Mouse (Mus musculus): ENCODE measurements around the gene Sugp1. TPM values are rescaled to one million over a fixed set of nuclear protein-coding genes. Genes with fewer than 3 reads are reported as not detected.

The Sugp1 gene
- polyA plus RNA-seq (2012), result 48.9 and 53.3 TPM in 2 replicates

DNA sequence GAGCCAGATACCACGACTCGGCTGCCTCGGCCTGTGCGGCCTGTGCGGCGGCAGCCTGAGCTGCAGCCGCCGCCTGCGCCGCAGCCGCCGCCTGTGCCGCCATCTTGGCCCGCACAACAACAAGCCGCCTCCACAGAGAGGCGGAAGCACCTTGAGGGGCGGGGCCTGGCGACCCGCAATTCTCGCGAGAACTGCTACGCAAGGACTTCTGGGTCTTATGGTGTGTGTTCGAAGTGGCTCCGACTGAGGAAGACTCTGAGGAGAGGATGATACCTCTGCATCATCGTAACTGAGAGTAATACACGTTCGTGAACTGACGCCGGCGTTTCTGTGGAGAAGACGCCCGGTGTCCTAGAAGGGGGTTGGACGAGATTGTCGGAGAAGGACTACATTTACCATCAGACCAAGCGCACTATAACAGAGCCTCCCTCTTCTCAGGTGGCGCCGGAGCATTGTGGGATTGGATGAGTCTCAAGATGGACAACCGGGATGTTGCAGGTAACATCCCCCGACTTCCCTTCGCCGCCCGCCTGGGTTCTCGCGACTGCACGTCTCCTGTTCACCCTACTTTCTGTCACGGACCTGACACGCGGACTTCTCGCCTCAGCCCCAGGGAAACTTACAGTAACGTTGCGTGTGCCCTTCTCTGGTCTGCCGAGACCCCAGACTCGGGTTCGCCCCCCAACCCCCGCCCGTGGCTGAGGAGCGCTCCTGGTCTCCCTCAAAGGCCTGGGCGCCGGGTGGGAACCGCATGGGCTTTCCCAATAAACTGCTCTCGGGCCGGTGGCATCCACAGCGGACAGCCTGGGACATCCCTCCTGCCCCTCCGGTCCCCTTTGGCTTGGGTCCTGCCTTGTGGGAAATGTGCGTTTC is at the start of gene Sugp1, which contains the start of gene Mau2:
Gene Sugp1 (plus strand): TSS at position 231 of the 873 bp plus-strand sequence.
Gene Mau2 (minus strand): TSS at position 152 of the 873 bp plus-strand sequence.
- no peak for TF ChIP-seq GATA1 (IDR thresholded peaks at IDR 0.05; ENCODE audit: low read length)

DNA sequence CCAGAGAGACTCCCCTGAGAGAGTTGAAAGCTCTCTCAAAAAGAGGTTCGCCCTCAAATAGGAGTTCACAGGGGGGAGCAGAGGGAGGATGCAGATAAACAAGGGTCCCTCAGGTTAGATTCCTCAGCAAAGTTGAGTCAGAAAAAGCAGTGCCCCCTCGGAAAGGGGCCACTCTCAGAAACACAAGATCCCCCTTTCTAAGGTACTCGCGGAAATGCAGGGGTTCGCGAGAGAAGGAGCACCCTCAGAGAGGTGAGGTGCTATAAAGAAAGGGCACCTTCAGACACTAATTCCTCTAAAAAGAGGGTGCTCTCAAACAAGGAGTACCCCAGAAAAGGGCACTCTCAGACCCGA is 47.2 kb upstream of the Sugp1 start:
- no peak for TF ChIP-seq GATA1 (IDR thresholded peaks at IDR 0.05; ENCODE audit: low read length)

DNA sequence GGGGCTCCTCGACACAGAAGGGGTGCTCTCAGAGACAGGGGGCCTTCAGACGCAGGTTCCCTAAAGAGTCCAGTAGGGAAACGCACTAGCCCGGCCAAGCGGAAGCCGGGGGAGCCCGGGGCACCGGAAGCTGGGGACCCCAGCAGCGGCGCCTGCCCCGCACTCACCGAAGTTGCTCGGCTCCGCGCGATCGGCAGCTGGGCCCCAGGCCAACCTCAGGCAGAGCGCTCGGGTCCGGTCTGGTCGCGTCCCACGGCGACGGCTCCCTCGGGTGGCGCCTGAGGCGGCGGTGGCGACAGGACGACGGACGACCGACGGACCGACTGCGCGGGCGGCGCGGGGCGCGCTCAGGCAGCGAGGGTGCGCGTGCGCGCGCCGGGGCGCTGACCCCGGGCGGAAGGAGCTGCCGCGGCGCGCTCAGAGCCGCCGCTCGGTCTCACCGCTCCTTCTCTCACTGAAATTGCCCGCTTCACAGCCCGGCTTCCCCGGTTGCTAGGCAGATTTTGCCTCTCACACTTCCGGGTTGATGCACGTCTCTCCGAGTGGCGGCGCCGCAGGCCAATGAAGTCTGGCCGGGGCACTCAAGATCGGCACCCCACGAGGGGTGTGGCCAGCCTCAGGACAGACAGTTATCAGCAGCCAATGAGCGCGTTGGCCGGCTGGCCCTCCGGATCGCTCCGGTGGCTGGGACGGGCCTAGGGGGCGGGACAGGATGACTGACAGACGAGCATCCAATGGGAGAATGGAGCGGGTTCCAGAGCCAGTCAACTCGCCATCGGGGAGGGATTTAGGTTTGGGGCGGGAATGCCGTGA is 46.6 kb upstream of the Sugp1 start, which contains the start of gene Gatad2a:
Gene Gatad2a (minus strand): TSS at position 609 of the 813 bp plus-strand sequence.
- no peak for TF ChIP-seq GATA1 (IDR thresholded peaks at IDR 0.05; ENCODE audit: low read length)

DNA sequence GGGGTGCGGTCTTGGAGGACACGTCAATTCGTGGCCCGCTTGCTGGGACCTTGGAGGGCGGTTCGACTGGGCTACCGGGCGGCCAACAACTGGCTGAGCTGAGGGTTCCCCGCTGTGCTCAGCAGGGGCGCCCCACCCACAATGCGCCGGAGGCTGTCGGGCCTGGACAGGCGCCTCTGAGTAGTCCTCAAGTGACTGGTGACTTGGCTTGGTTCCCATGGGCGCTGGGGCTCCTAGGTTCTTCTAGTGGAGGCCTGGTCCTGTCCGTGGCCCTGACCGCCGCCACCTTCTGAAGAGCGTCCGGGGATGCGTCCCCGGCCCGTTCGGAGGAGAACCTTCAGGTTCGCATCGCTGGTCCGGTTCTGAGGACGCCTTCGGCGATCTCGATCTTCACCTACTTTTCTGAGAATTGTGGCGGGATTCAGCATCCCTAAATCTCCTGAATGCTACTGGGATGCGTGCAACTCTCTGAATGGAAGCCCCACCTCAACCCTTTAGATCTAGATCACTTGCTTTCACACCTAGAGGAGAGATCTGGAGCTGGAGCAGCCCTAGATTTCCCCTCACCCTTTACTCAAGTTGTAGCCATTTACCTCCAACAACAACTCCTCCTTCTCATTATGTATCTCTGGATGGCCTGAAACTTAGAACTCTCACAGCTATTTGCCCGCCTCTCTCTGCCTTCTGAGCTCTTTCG is 45.9 kb upstream of the Sugp1 start:
- TF ChIP-seq GATA1 (IDR thresholded peaks at IDR 0.05; ENCODE audit: low read length), result no peak

DNA sequence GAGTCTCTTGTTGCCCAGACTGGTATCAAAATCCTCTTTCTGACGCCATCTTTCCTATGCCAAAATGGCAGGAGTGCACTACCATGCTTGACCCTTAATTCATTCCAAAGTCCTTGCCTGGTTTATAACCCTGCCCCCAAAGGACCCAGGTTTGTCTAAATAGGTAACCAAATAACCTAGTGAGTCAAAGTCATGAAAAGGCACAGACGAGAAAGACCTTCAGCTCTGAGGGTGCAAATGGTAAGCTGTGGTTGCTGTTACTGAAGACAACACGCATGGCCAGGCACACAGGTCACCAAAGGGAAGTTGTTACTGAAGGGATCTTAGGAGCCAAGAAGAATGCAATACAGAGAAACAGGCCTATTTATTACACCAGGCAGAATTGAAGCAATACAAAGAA is 43.9 kb upstream of the Sugp1 start:
- no peak for TF ChIP-seq GATA1 (IDR thresholded peaks at IDR 0.05; ENCODE audit: low read length)

DNA sequence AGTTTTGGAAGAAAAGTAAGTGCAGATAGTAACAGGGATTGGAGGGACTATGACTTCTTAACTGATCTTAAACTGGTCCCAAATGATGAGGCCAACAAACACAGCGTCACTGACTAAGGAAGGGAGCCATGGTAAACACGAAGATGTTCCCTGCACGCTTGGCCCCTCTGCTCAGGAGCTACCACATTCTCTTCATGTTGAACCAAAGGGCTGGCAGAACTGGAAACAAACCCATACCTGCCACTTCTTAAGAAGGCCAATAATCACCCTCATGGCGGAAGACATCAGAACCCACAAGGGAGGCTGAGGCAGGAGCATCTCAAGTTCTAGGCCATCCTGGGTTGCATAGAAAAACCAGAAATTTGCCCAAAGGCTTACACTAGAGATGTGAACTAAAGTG is 43.4 kb upstream of the Sugp1 start:
- no peak for TF ChIP-seq GATA1 (IDR thresholded peaks at IDR 0.05; ENCODE audit: low read length)

DNA sequence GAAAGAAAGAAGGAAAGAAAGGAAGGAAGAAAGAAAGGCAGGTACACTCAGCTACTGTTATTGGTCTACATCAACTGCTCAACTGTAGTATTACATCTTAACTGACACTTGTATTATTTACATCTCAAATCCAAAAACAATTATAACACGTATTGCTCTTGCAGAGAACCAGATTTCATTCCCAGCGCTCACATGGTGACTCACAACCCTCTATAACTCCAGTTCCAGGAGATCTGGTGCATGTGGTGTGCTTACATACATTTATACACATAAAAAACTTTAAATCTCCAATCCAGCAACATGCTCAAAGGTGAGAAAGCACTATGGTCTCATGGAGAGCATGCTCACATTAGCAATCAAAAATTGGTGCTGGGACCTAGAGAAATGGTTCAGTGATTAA is 42.4 kb upstream of the Sugp1 start:
- TF ChIP-seq GATA1 (IDR thresholded peaks at IDR 0.05; ENCODE audit: low read length), result no peak

DNA sequence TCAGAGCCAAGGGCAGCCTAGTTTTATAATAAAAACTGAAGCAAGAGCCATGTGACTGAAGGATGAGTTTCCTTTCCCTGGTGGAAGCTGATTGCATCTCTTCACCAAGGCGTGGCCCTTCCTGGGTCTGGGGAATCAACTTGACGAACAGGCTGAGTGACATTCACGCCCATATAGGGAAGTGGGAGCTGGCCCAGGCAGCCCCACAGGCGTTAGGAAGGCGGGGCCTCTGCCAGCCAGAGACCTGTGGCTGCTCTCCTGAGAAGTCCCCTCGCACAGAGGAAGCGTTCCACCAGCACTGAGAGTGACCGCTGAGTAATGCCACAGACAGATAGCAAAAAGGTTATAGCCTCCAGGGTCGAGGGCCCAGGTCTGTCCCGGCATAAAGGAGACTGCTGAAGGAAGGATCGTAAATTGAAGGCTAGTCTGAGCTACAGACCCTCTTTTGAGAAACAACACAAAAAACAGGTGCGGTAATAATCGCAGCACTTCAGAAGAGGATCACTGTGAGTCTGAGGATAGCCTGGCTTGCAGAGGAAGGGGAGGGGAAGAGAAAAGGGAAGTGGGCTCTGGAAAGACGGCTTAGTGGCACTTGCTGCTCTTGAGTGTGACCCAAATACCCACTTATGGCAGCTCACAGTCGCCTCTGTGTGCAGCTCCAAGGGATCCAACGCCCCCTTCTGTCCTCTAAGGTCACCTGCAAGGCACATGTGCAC is 41.3 kb upstream of the Sugp1 start:
- TF ChIP-seq GATA1 (IDR thresholded peaks at IDR 0.05; ENCODE audit: low read length), result no peak

DNA sequence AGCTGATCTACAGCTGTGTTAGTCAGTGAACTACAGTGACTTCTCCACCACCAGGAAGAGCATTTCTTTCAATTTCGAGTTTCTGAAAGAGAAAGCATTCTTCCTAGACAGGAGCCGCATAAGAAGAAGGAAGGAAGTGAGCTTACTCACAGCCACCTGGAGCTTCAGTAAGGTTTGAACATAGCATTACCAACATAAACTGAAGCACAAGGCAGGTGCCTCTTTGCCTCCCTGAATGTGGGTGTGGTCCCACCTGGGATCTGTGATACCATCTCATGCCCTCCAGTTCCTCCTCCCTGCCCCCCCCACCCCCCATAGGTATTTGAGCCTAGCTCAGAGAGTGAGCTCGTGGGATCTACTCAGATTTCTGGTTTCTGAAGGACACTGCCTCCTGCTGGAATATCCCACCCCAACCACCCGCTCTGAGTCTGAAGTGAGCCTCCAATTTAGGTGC is 39.4 kb upstream of the Sugp1 start:
- no peak for TF ChIP-seq GATA1 (IDR thresholded peaks at IDR 0.05; ENCODE audit: low read length)

DNA sequence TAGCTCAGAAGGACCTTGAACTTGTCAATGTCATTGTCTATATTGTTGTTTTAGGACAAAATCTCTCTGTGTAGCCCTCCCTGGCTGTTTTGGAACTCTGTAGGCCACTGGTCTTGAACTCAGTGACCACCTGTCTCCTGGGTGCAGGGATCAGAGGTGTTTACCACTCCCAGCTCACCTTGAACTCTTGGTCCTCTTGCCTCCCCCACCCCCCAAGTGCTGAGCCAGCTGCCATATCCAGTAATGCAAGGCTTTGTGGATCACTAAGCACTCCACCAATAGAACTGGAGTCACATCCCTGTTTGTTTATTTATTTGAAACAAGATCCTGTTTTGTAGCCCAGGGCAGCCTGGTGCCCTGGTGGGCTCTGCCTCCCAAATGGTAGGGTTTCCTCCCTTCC is 38.3 kb upstream of the Sugp1 start:
- no peak for TF ChIP-seq GATA1 (IDR thresholded peaks at IDR 0.05; ENCODE audit: low read length)

DNA sequence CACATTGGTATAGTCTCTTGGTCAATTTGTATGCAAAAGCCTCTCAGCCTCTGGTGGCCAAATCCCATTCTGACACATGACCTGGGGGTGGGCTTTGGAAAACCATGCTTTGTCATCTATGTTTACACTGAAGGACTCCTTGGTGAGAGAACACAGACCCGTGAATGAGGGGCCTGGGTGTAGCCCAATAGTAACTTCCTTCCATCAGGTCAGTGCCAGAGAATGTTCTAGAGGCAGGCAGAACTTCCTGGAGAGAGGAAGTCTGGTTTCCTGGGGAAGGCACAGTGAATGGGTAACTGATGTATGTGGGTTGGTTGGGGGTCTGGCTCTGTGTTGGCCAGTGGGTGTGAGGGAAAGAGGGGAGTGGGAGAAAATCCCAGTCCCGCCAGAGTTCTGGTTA is 37.4 kb upstream of the Sugp1 start:
- TF ChIP-seq GATA1 (IDR thresholded peaks at IDR 0.05; ENCODE audit: low read length), result no peak

DNA sequence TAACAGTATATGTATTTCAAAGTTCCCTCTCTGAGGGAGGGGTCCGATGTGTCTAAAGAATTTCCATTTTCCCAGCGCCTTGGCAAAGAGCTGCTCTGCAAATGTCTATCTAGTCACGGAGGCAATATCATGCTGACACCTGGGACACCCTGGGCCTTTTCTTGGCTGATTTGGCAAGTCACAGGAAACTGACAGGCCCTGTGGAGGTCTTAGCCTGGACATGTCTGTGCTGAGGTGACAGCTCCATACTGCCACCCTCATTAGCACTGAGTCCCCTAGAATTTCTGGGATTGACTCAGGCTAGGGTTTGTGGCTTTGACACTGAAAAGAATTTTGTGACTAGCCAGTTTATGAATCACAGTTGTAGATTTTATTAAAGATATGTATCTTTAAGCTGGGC is 30.3 kb upstream of the Sugp1 start:
- TF ChIP-seq GATA1 (IDR thresholded peaks at IDR 0.05; ENCODE audit: low read length), result no peak

DNA sequence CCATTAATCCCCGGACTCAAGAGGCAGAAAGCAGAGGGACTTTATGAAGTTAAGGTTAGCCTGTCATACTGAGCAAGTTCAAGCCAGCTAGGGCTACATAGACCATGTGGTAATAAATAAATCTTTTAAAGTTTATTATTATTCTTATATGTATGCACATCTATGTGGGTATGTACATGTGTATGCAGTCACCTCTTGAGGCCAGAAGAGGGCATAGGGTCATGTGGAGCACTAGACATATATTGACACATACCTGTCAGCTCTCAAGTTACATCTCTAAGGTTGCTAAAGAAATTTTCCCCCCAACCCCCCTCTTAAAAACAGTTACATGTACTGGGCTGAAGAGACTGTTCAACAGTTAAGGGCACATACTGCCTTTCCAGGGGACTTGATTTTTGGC is 29.9 kb upstream of the Sugp1 start:
- TF ChIP-seq GATA1 (IDR thresholded peaks at IDR 0.05; ENCODE audit: low read length), result no peak

DNA sequence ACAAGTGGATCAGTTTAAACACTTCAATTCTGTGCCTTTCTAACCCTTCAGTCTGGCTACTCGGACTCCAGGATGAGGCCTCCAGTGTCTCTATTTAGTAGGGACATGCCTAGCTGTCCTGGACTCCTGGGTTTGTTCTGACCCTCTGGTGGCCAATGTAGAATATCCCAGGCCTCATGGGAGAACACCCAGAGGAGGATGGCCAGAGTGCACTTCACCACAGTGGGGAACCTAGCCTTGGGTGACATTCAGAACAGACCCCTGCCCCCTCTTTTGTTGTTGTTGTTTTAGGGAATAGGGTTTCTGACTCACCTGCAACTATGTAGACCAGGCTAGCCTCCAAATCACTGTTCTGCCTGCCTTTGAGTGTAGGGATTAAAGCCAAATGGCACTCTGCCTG is 27.6 kb upstream of the Sugp1 start:
- no peak for TF ChIP-seq GATA1 (IDR thresholded peaks at IDR 0.05; ENCODE audit: low read length)

DNA sequence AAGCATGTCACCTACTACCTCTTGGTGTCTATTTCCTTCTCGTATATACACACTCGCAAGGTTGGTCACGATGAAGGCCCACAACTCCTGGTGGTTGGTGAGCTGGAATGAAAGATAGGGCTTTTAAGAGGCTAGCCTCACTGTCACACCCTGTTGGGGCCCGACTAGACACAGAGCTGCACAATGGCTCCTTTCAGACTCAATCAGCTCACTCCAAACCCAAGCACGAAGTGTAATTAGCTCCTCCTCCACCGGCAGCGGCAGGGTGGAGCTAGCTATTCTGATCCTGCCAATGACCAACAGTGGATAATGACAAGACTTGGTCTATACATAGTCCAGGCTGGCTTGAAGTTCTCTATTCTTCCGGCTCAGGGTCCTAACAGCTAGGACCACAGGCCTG is 19.0 kb upstream of the Sugp1 start:
- no peak for TF ChIP-seq GATA1 (IDR thresholded peaks at IDR 0.05; ENCODE audit: low read length)
